Mouse (Mus musculus) G1E (cell line): Measurements from ENCODE around the gene Samd14.

ENCODE experiments used
- CTCF ChIP-seq: IDR thresholded peaks from 2 replicates; pipeline ENCODE4 v1.5.1; 2012; ENCODE audit warnings: low read depth, low read length, inconsistent platforms, mixed read lengths
- GATA1 ChIP-seq: IDR thresholded peaks from 2 replicates; pipeline ENCODE4 v1.6.1; 2012; ENCODE audit warnings: borderline replicate concordance, low read length, inconsistent platforms, mixed read lengths
- GATA2 ChIP-seq: IDR thresholded peaks from 2 replicates; pipeline ENCODE4 v1.6.1; 2012; ENCODE audit warnings: low read depth, low read length, inconsistent platforms, borderline replicate concordance
- POLR2AphosphoS5 ChIP-seq: IDR thresholded peaks from 2 replicates; pipeline ENCODE4 v1.6.1; 2012; ENCODE audit warnings: low read depth, low read length, inconsistent platforms; ENCODE audit not compliant: insufficient replicate concordance

DNA sequence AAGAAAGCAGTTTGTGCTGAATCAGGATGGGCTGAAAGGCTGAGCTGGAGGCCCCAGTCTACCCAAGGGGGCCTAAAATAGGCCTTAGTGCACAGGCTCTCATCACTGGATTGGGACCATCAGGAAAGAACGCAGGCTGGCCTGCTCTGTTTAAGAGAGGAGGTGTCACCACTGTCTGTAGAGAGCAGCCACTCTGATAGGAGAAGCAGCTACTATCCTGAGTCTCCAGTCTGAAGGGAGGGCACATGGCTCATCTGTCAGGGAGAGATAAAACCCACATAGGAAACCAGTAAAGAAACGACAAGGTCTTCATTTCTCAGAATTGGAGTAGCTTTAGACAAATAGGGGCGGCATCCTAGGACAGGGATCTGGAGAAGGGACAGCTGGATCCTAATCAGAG, 2.4 kb downstream of the Samd14 start:
- no peak for TF ChIP-seq CTCF
- no peak for TF ChIP-seq GATA1
- no peak for TF ChIP-seq POLR2AphosphoS5
- no peak for TF ChIP-seq GATA2
